Mouse (Mus musculus): ENCODE measurements around the gene Cr2. TPM values are rescaled to one million over a fixed set of nuclear protein-coding genes. Genes with fewer than 3 reads are reported as not detected.

Cr2 gene
- total RNA-seq, 2 experiments from 2014 or later, result 0.13 to 0.48 TPM

Other genes with a start within 250 kb of the Cr2 start
- 100 to 1,000 TPM in 1 of 2 experiments, 10 to 100 TPM in 1; 97.4 to 128 TPM for gene Cd34, start 237.9 kb downstream of the Cr2 start, total RNA-seq (2021)
- 1 to 10 TPM in 1 of 2 experiments, under 1 TPM in 1; 0.75 to 1.1 TPM for gene Cd46, start 84.5 kb downstream of the Cr2 start, total RNA-seq (2021)
- gene Cr1l, start 45.1 kb downstream of the Cr2 start, total RNA-seq (2021), result 10 to 100 TPM; 59.8 to 66.0 TPM